In the genomic region with DNA sequence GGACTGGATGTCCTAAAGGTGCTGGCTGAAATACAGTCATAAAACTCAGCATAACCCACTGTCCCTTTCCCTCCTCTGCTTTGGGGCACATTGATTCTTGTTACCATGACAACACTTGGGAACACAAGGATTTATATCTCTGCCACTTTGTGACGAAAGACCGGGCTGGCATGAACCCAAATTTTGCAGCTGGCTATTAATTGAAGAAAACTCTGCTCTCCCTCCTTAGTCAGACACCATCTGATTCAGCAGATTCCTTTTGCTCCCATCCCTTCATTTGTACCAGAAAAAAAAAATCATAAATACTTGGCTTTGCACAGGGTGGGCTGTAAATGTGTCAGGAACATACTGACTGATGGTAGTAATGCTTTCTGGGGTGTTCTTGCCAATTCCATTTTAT, we compare ENCODE assay signal across 9 mouse cellular contexts.
DNase-seq lines count a peak whose midpoint lies in the region; ATAC-seq lines count a peak whose summit lies in the region.
"Had no signal": no experiment of that assay in that cellular context is flagged by ENCODE, and none has a peak within 500 bp of the region (broad histone marks: within the 10 kb centered on the region; RNA-seq: fewer than 3 reads in every experiment).

No protein-coding gene starts in this region.

- peak; percentile 28 to 50 for DNase-seq in frontal cortex, postnatal 10 days (ENCODE audit: low spot score in 2 of 2)
- DNase-seq in retina, postnatal 1 day = peak; percentile 69
- no peak for DNase-seq in retina, embryonic 14.5 days (ENCODE audit: low spot score)
- peak; percentile 60 for DNase-seq in layer of hippocampus, adult 9-11 months
- peak; percentile 70 for DNase-seq in right cerebral cortex, postnatal 4 days
- DNase-seq in spleen, postnatal 10 days (ENCODE audit: low spot score in 2 of 2) = no peak
- DNase-seq in thymus, postnatal 25 days = no peak

- ATAC-seq in frontal cortex, adult (ENCODE audit: low TSS enrichment) = no peak
- ATAC-seq: intestine, embryonic 15.5 days had no signal

Comparison
In these comparisons a context has a peak if more than half of its experiments do, and no peak if none do; other contexts are left out.
1. DNase-seq: peak in frontal cortex, postnatal 10 days (2 of 2), retina, postnatal 1 day (single experiment), layer of hippocampus, adult 9-11 months (single experiment) and right cerebral cortex, postnatal 4 days (single experiment); none in retina, embryonic 14.5 days (single experiment), spleen, postnatal 10 days (0 of 2) and thymus, postnatal 25 days (single experiment).